Mouse (Mus musculus) E14TG2a.4 (cell line): ENCODE results near the gene Klhl2.

Experiments
- CTCF ChIP-seq: conservative IDR thresholded peaks from 2 replicates; pipeline ENCODE4 v1.5.1; 2014; ENCODE audit warnings: low read length
- NANOG ChIP-seq: IDR thresholded peaks from 2 replicates; pipeline ENCODE4 v1.6.1; 2014; ENCODE audit warnings: borderline replicate concordance, low read length, mixed read lengths
- POU5F1 ChIP-seq: IDR thresholded peaks from 2 replicates; pipeline ENCODE4 v1.6.1; 2014; ENCODE audit warnings: low read length, borderline replicate concordance

DNA sequence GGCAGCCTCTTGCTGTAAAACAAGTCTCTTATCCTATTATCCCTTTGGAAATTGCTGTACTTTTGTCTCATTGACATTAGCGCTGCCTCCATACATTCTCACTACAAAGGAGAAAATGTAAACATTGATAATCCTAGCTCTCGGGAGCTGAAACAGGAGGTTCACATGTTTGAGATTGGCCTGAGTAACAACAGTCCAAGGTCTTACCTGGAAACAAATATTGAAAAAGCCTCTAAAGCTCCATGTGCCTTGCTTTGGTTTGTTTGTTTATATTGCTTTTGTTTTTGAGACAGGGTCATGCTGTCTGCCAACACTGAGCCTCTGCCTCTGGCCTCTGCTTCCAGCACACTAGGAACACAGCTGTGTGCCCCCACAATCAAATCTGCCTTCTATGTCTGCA is 59.4 kb downstream of the Klhl2 start:
- TF ChIP-seq CTCF = no peak
- TF ChIP-seq NANOG = no peak
- no peak for TF ChIP-seq POU5F1
